8 mouse cellular contexts compared by ENCODE assay signal in genomic region chr14:57407039-57407987, GRCm38 (mm10). TPM values are rescaled to one million over a fixed set of nuclear protein-coding genes. Genes with fewer than 3 reads are reported as not detected.
DNase-seq lines count a peak whose midpoint lies in the region; ATAC-seq and TF ChIP-seq lines count a peak whose summit lies in the region.

No protein-coding gene starts in this region.

- no peaks in the 10 kb centered on the region for H3K9me3 ChIP-seq in MEL (replicated peaks; ENCODE audit: insufficient read depth, low read length)
- no peaks in the 10 kb centered on the region for H3K9me3 ChIP-seq in embryonic facial prominence, embryonic 12.5 days
- no peaks in the 10 kb centered on the region for H3K9me3 ChIP-seq in stomach, embryonic 15.5 days

- TF ChIP-seq RAD21 in MEL (IDR thresholded peaks at IDR 0.05; ENCODE audit: low read depth, low read length), result peak; percentile 53

- no peaks in the 10 kb centered on the region for H3K27me3 ChIP-seq in MEL (ENCODE audit: control insufficient read depth in 1 of 2, insufficient read depth in 2 of 2, low read length in 2 of 2)
- no peaks in the 10 kb centered on the region for H3K27me3 ChIP-seq in embryonic facial prominence, embryonic 12.5 days
- no peaks in the 10 kb centered on the region for H3K27me3 ChIP-seq in stomach, embryonic 15.5 days (replicated peaks)

- ATAC-seq in embryonic facial prominence, embryonic 12.5 days (ENCODE audit: insufficient number of reproducible peaks, insufficient read depth, low FRiP score, low TSS enrichment), result peak; percentile 60; the same call in 1 of the 2 replicates
- peak; percentile 87 for ATAC-seq in megakaryocyte progenitor cell, adult 5-6 weeks (replicated peaks; ENCODE audit: poor library complexity)
- ATAC-seq in stomach, embryonic 15.5 days (ENCODE audit: insufficient read depth, low FRiP score, low read depth), result peak; percentile 78

- TF ChIP-seq CTCF in MEL (IDR thresholded peaks at IDR 0.05 in 2 of 3, conservative IDR thresholded peaks at IDR 0.05 in 1 of 3; ENCODE audit: control insufficient read depth in 1 of 3, insufficient read depth in 1 of 3, low read depth in 2 of 3, low read length in 3 of 3, poor library complexity in 1 of 3, severe bottlenecking in 1 of 3), result peak; percentile 29 to 65 (median 49); a peak in 5 of 6 replicates

- H3K4me3 ChIP-seq in MEL (ENCODE audit: control insufficient read depth in 1 of 2, insufficient read depth in 1 of 2, low read depth in 2 of 2, low read length in 2 of 2), result no peak overlapping the region
- no peak overlapping the region for H3K4me3 ChIP-seq in embryonic facial prominence, embryonic 12.5 days
- no peak overlapping the region for H3K4me3 ChIP-seq in stomach, embryonic 15.5 days (replicated peaks)

- H3K79me2 ChIP-seq in MEL (ENCODE audit: control insufficient read depth, insufficient read depth, low read length, poor library complexity), result no peaks in the 10 kb centered on the region

- H3K4me1 ChIP-seq in MEL (ENCODE audit: control insufficient read depth in 1 of 2, insufficient read depth in 2 of 2, low read length in 2 of 2), result peaks cover 0 to 3% of the 10 kb centered on the region in 2 experiments; a peak in 1 of 4 replicates
- H3K4me1 ChIP-seq in embryonic facial prominence, embryonic 12.5 days, result peaks cover 9% of the 10 kb centered on the region
- H3K4me1 ChIP-seq in stomach, embryonic 15.5 days, result no peaks in the 10 kb centered on the region

- no peak for TF ChIP-seq POLR2A in MEL (IDR thresholded peaks at IDR 0.05; ENCODE audit: control insufficient read depth in 1 of 2, insufficient read depth in 1 of 2, low read depth in 1 of 2, low read length in 2 of 2, poor library complexity in 1 of 2)

- WGBS in embryonic facial prominence, embryonic 12.5 days, result 4% methylated on average over 12 of the region's 12 CpGs
- WGBS in stomach, embryonic 15.5 days, result 6% methylated on average over 12 of the region's 12 CpGs

- no peak overlapping the region for H3K27ac ChIP-seq in MEL (ENCODE audit: control insufficient read depth, low read depth, low read length)
- H3K27ac ChIP-seq in embryonic facial prominence, embryonic 12.5 days, result no peak overlapping the region
- H3K27ac ChIP-seq in stomach, embryonic 15.5 days, result no peak overlapping the region

- H3K9ac ChIP-seq in MEL (ENCODE audit: control insufficient read depth, low read depth, low read length, poor library complexity, severe bottlenecking), result no peak overlapping the region
- no peak overlapping the region for H3K9ac ChIP-seq in embryonic facial prominence, embryonic 12.5 days
- no peak overlapping the region for H3K9ac ChIP-seq in stomach, embryonic 15.5 days

- H3K4me2 ChIP-seq in embryonic facial prominence, embryonic 12.5 days (replicated peaks), result peak overlapping the region; percentile 37
- peak overlapping the region; percentile 27 for H3K4me2 ChIP-seq in stomach, embryonic 15.5 days

- intact Hi-C loops in heart, postnatal 14 days (cut with DNase I), result loop anchor here (1.0 to 5.0 kb wide), 2 partner anchors 34 to 300 kb away; no protein-coding TSS in a partner anchor

- DNase-seq in A20 (ENCODE audit: low read depth, low spot score) (peak; percentile 37), MEL (ENCODE audit: low read depth, low spot score) (peak; percentile 46)
- peak; percentile 39 to 55 for DNase-seq in heart, postnatal 14 days
- DNase-seq in kidney, postnatal 25 days, result peak; percentile 74 to 92
- DNase-seq in left cerebral cortex, adult 11 months (ENCODE audit: low spot score), result no peak

- H3K36me3 ChIP-seq in MEL (ENCODE audit: control insufficient read depth in 1 of 2, insufficient read depth in 2 of 2, low read length in 2 of 2), result peaks cover 0 to 2% of the 10 kb centered on the region in 2 experiments; a peak in 1 of 4 replicates
- no peaks in the 10 kb centered on the region for H3K36me3 ChIP-seq in embryonic facial prominence, embryonic 12.5 days
- H3K36me3 ChIP-seq in stomach, embryonic 15.5 days, result no peaks in the 10 kb centered on the region

- no peak for TF ChIP-seq EP300 in MEL (IDR thresholded peaks at IDR 0.05; ENCODE audit: low read depth in 1 of 2, low read length in 2 of 2)

TF ChIP-seq in MEL, 35 proteins besides CTCF, POLR2A, EP300 and RAD21:
- TF ChIP-seq SMC3 (IDR thresholded peaks at IDR 0.05; ENCODE audit: low read depth, low read length) (peak; percentile 82), E2F4 (IDR thresholded peaks at IDR 0.05; ENCODE audit: borderline replicate concordance, low read depth, low read length) (no peak), ZC3H11A (IDR thresholded peaks at IDR 0.05; ENCODE audit: low read depth, low read length) (peak; percentile 60)

RNA-seq across cellular contexts. Expression of gene Cryl1, which starts 9.0 kb away (rescaled TPM):
- total RNA-seq in MEL (2012; rRNA removed), result 16.8 and 17.8 TPM in 2 replicates
- polyA plus RNA-seq in MEL (2012; ENCODE audit: insufficient read depth in 1 of 2, insufficient read length in 2 of 2, low read depth in 1 of 2, low replicate concordance in 2 of 2, missing spikeins in 1 of 2), result 10 to 100 TPM in 1 of 2 experiments, not detected in 1; 22.0 TPM
- polyA plus RNA-seq in embryonic facial prominence, embryonic 12.5 days (2016; fragmentation: Nextera tagmentation; extraction: Ambion mirVana), result 17.8 and 18.1 TPM in 2 replicates
- 1 to 10 TPM; 7.2 to 7.4 TPM for total RNA-seq in heart, postnatal 14 days (2021)
- 21.8 and 22.8 TPM in 2 replicates for total RNA-seq in megakaryocyte progenitor cell, adult 5-6 weeks (2015)
- 18.2 and 23.0 TPM in 2 replicates for total RNA-seq in megakaryocyte progenitor cell, adult 5-6 weeks (2017)
- polyA plus RNA-seq in stomach, embryonic 15.5 days (2015; fragmentation: Nextera tagmentation; extraction: Ambion mirVana), result 37.6 and 44.5 TPM in 2 replicates

RNA-seq across cellular contexts. Expression of gene Ift88, which starts 16.5 kb away (rescaled TPM):
- 2.4 and 2.5 TPM in 2 replicates for total RNA-seq in MEL (2012; rRNA removed)
- 1 to 10 TPM in 1 of 2 experiments, not detected in 1; 5.1 TPM for polyA plus RNA-seq in MEL (2012; ENCODE audit: insufficient read depth in 1 of 2, insufficient read length in 2 of 2, low read depth in 1 of 2, low replicate concordance in 2 of 2, missing spikeins in 1 of 2)
- polyA plus RNA-seq in embryonic facial prominence, embryonic 12.5 days (2016; fragmentation: Nextera tagmentation; extraction: Ambion mirVana), result 15.1 and 16.0 TPM in 2 replicates
- 1 to 10 TPM; 4.2 to 5.2 TPM for total RNA-seq in heart, postnatal 14 days (2021)
- total RNA-seq in megakaryocyte progenitor cell, adult 5-6 weeks (2015), result 6.9 and 8.6 TPM in 2 replicates
- 6.6 and 15.0 TPM in 2 replicates for total RNA-seq in megakaryocyte progenitor cell, adult 5-6 weeks (2017)
- polyA plus RNA-seq in stomach, embryonic 15.5 days (2015; fragmentation: Nextera tagmentation; extraction: Ambion mirVana), result 11.3 and 12.8 TPM in 2 replicates
